Comparison of ENCODE assay signal across 8 mouse cellular contexts in the genomic region with DNA sequence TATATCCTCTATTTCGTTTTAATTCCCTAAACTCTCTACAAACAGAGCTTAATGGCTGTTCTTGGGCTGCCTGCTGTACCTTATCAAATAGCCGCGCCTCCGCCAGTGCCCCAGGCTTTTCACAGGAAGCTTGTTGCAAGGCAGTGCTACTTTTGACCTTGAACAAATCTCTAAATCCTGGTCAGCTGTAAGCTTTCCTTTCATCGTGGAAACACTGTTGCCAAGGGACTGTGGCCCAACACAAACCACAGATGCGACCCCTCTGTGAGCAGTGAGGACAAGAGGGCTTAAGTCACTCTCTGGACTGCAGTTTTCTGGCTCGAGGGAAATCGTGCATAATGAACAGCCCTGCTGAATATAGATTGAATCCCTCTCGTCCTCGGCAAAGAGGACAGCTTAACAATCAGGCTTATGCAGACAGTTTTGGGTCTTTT.
A peak's percentile ranks its signal among the peaks of the same experiment; 100 is the strongest.
DNase-seq lines count a peak whose midpoint lies in the region; ATAC-seq and TF ChIP-seq lines count a peak whose summit lies in the region.

No protein-coding gene starts in this region.

- no peak overlapping the region for H3K27ac ChIP-seq in neural tube, embryonic 12.5 days
- peak overlapping the region; percentile 8; the same call in 1 of the 2 replicates for H3K27ac ChIP-seq in heart, postnatal 0 days (ENCODE audit: low read depth)
- no peak overlapping the region for H3K27ac ChIP-seq in limb, embryonic 12.5 days

- no peak overlapping the region for H3K4me3 ChIP-seq in neural tube, embryonic 12.5 days
- 0 out of 2 replicates have a peak overlapping the region, but pooled peaks have one; percentile 1 for H3K4me3 ChIP-seq in heart, postnatal 0 days (ENCODE audit: low read depth, low read length)
- H3K4me3 ChIP-seq in limb, embryonic 12.5 days (replicated peaks), result no peak overlapping the region

- 0 out of 2 replicates have a peak overlapping the region, but pooled peaks have one; percentile 13 for H3K4me2 ChIP-seq in neural tube, embryonic 12.5 days (replicated peaks)
- H3K4me2 ChIP-seq in heart, postnatal 0 days (ENCODE audit: low read depth, low read length), result peak overlapping the region; percentile 50
- peak overlapping the region; percentile 0; the same call in 1 of the 2 replicates for H3K4me2 ChIP-seq in limb, embryonic 12.5 days

- H3K9me3 ChIP-seq in neural tube, embryonic 12.5 days, result no peaks in the 10 kb centered on the region
- no peaks in the 10 kb centered on the region for H3K9me3 ChIP-seq in heart, postnatal 0 days (replicated peaks; ENCODE audit: control insufficient read depth, low read length)
- no peaks in the 10 kb centered on the region for H3K9me3 ChIP-seq in limb, embryonic 12.5 days

- no peaks in the 10 kb centered on the region for H3K27me3 ChIP-seq in neural tube, embryonic 12.5 days (replicated peaks)
- H3K27me3 ChIP-seq in heart, postnatal 0 days (ENCODE audit: control insufficient read depth, insufficient read depth, low read length), result no peaks in the 10 kb centered on the region
- H3K27me3 ChIP-seq in limb, embryonic 12.5 days, result no peaks in the 10 kb centered on the region

- ATAC-seq in neural tube, embryonic 12.5 days (ENCODE audit: low FRiP score, low read depth), result peak; percentile 53; the same call in 1 of the 2 replicates
- peak; percentile 60 for ATAC-seq in heart, postnatal 0 days (ENCODE audit: insufficient read depth, low read depth)
- ATAC-seq in limb, embryonic 12.5 days (ENCODE audit: insufficient number of reproducible peaks, insufficient read depth, low FRiP score, low TSS enrichment, low read depth), result no peak

- TF ChIP-seq EP300 in heart, postnatal 0 days (IDR thresholded peaks at IDR 0.05; ENCODE audit: low read depth), result no peak

- no peak overlapping the region for H3K9ac ChIP-seq in neural tube, embryonic 12.5 days
- H3K9ac ChIP-seq in heart, postnatal 0 days (replicated peaks; ENCODE audit: low read depth, low read length), result no peak overlapping the region; the same call in 1 of the 2 replicates
- no peak overlapping the region for H3K9ac ChIP-seq in limb, embryonic 12.5 days (replicated peaks)

- H3K4me1 ChIP-seq in neural tube, embryonic 12.5 days, result no peaks in the 10 kb centered on the region; the same call in 1 of the 2 replicates
- H3K4me1 ChIP-seq in heart, postnatal 0 days (ENCODE audit: control insufficient read depth, insufficient read depth), result 0 out of 2 replicates have a peak, but pooled peaks cover 11% of the 10 kb centered on the region
- H3K4me1 ChIP-seq in limb, embryonic 12.5 days (replicated peaks), result peaks cover 10% of the 10 kb centered on the region; the same call in 1 of the 2 replicates

- 41% methylated on average over 10 of the region's 10 CpGs for WGBS in neural tube, embryonic 12.5 days
- 2% methylated on average over 10 of the region's 10 CpGs for WGBS in heart, postnatal 0 days
- WGBS in limb, embryonic 12.5 days, result 23% methylated on average over 10 of the region's 10 CpGs

- DNase-seq in neural tube, embryonic 10.5 days (ENCODE audit: extremely low spot score, low spot score), result no peak
- DNase-seq in heart, postnatal 0 days (ENCODE audit: low spot score), result peak; percentile 53
- peak; percentile 78 for DNase-seq in testis, postnatal 14 days (ENCODE audit: low spot score)
- no peak for DNase-seq in frontal cortex, postnatal 10 days (ENCODE audit: low spot score in 2 of 2)
- DNase-seq in thymus, postnatal 4 days, result no peak
- no peak for DNase-seq in gastrocnemius, postnatal 4 days (ENCODE audit: low spot score in 2 of 2)

- no peaks in the 10 kb centered on the region for H3K36me3 ChIP-seq in neural tube, embryonic 12.5 days
- no peaks in the 10 kb centered on the region for H3K36me3 ChIP-seq in heart, postnatal 0 days (replicated peaks; ENCODE audit: control insufficient read depth, insufficient read depth, low read length)
- H3K36me3 ChIP-seq in limb, embryonic 12.5 days, result no peaks in the 10 kb centered on the region

- TF ChIP-seq CTCF in heart, postnatal 0 days (IDR thresholded peaks at IDR 0.05; ENCODE audit: low read depth), result no peak

Comparison
In these comparisons a context has a peak if more than half of its experiments do, and no peak if none do; other contexts are left out.
1. H3K4me2 ChIP-seq: peak in every context shown above with its lines; median percentile 50 in heart, postnatal 0 days; 13 in neural tube, embryonic 12.5 days; 0 in limb, embryonic 12.5 days.
2. DNase-seq: peak in heart, postnatal 0 days (single experiment) and testis, postnatal 14 days (single experiment); none in neural tube, embryonic 10.5 days (single experiment), frontal cortex, postnatal 10 days (0 of 2), thymus, postnatal 4 days (single experiment) and gastrocnemius, postnatal 4 days (0 of 2).